Mouse (Mus musculus) stomach, embryonic 14.5 days (tissue): ENCODE measurements at regions not wholly inside any gene's neighbourhood (a gene's known extent, or its start where the extent isn't known, plus 50 kb on each side); places are given as distances from the start of the nearest gene placed in this dataset.

Experiments used
- ATAC-seq: fragments of 200-750 bp; cut with Nextera tagmentation; 2 replicates; pipeline ENCODE4 v1.8.0; 2017; ENCODE audit warnings: low read depth, moderate TSS enrichment; ENCODE audit not compliant: insufficient number of reproducible peaks, insufficient read depth, low FRiP score
- H3K27ac ChIP-seq: fragments of 300-500 bp; sonication (generic); 2 replicates; pipeline ENCODE4 v1.5.1; 2014; ENCODE audit warnings: mild to moderate bottlenecking, low read length, moderate library complexity, mixed read lengths
- H3K27me3 ChIP-seq: fragments of 300-500 bp; sonication (generic); 2 replicates; pipeline ENCODE4 v1.6.1; 2014; ENCODE audit warnings: low read length, control low read depth, mixed read lengths; ENCODE audit not compliant: control insufficient read depth, insufficient read depth
- H3K36me3 ChIP-seq: fragments of 300-500 bp; sonication (generic); 2 replicates; pipeline ENCODE4 v1.6.1; 2014; ENCODE audit warnings: mild to moderate bottlenecking, control low read depth, low read length, moderate library complexity, mixed read lengths; ENCODE audit not compliant: control insufficient read depth, insufficient read depth
- H3K4me1 ChIP-seq: fragments of 300-500 bp; sonication (generic); 2 replicates; pipeline ENCODE4 v1.6.1; 2014; ENCODE audit warnings: low read length, control low read depth, mixed read lengths; ENCODE audit not compliant: control insufficient read depth, insufficient read depth
- H3K4me2 ChIP-seq: fragments of 300-500 bp; sonication (generic); replicated peaks from 2 replicates; pipeline ENCODE4 v1.6.1; 2014; ENCODE audit warnings: low read depth, low read length, control low read depth
- H3K4me3 ChIP-seq: fragments of 300-500 bp; sonication (generic); 2 replicates; pipeline ENCODE4 v1.5.1; 2014; ENCODE audit warnings: low read depth, low read length, control low read depth
- H3K9ac ChIP-seq: fragments of 300-500 bp; sonication (generic); replicated peaks from 2 replicates; pipeline ENCODE4 v1.6.1; 2014; ENCODE audit warnings: low read depth, mild to moderate bottlenecking, control low read depth, low read length, moderate library complexity, mixed read lengths
- H3K9me3 ChIP-seq: fragments of 300-500 bp; sonication (generic); 2 replicates; pipeline ENCODE4 v1.6.1; 2016; ENCODE audit warnings: low read depth, low read length, control low read depth; ENCODE audit not compliant: control insufficient read depth
- WGBS: fragments of 180-500 bp; shearing (Covaris S2); extraction: QIAGEN DNeasy Blood & Tissue Kit; methylation state at CpG from one replicate; pipeline ENCODE4 v1.1.7; 2014; 5-methylcytosine and 5-hydroxymethylcytosine counted together

DNA sequence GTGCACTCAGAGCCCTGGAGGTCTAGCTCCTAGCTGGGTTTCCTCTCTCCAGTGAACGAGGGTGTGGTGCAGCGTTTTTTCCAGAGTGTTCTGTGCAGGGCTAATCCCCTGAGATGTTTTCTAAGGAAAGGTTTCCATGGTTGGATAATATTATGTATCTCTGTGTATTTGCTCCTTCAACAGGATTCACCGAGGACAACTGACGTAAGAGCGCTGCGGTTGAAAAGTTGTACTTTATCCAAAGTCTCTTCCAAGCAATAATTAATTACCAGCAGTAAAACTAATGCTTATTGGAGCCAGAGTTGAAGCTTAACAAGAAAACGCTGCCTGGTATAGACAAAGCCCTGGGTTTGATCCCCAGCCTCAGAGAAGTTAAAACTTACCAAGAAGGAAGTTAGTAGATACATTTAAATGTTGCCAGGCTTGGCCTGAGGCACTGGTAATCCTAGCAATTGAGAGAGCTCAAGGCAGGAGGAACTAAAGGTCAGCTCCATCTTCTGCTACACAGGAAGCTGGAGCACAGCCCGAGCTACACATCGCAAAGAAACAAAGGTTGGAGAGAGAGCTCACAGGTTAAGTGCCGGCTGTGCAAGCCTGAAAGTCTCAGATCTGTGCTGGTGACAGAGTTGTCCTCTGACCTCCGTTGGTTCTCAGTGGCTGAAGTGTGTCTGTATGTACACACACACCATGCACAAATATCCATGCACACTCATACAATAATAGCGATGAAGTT, 51.2 kb upstream of the Rap1b start:
- H3K36me3 ChIP-seq = no peaks in the 10 kb centered on the region

DNA sequence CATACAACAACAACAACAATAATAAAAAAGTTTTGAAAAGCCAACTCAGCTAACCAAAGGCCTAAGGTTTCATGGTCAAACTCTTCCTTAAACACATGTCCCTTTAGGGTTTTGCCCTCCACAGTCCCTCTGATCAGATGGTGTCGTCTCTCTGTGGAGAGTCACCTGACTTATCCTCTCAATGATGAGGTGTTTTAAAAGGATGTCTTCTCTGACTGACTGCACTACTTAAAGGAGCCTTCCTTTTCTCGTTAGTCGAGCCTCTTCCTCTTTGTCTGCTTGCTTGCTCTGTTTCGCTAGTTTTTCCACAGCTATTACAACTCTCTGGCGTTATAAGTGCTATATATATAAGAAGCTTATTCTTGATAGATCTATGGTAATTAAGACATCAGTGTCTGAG, 51.9 kb upstream of the Rap1b start:
- no peaks in the 10 kb centered on the region for H3K4me1 ChIP-seq
- no peak for ATAC-seq

More for the DNA sequence above, 51.2 kb upstream of the Rap1b start:
- ATAC-seq = no peak
- Histone ChIP-seq H3K27ac (no peak overlapping the region), H3K4me2 (no peak overlapping the region), H3K9ac (no peak overlapping the region), H3K9me3 (no peaks in the 10 kb centered on the region), H3K4me1 (no peaks in the 10 kb centered on the region), H3K4me3 (no peak overlapping the region), H3K27me3 (no peaks in the 10 kb centered on the region)
- WGBS = 57% methylated on average over 12 of the region's 12 CpGs

GRCm38 (mm10) chr10:117898391-117898790, 52.6 kb upstream of the Rap1b start:
- ATAC-seq = no peak

More for the DNA sequence above, 51.9 kb upstream of the Rap1b start:
- Histone ChIP-seq H3K4me2 (no peak overlapping the region), H3K36me3 (no peaks in the 10 kb centered on the region), H3K27ac (no peak overlapping the region), H3K9ac (no peak overlapping the region), H3K4me3 (no peak overlapping the region), H3K27me3 (no peaks in the 10 kb centered on the region), H3K9me3 (no peaks in the 10 kb centered on the region)
- WGBS = 83% methylated on average over 5 of the region's 5 CpGs

DNA sequence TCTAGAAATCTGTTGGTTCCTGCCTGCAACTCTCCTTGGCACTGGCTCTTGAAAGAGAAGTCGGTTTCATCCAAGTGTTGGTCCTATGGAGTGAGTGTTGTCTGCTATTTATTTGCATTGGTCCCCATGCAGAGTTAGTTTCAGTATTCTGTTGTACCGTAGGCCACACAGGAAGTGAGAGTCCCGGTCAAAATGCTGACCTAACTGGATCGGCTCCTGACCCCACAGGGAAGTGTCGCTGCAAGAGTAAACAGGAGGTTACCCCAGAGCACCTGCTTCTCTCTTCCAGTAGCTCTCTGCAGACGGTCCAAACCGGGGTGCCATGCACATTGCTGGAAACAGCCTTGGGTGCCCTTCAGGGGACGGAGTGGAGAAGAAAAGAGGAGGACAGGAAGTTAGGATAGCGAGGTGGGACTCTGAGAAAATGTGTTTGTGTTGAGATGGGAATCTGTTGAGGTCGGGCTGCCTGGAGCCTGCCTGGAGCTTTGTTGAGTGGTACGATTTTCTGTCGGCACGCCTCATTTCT, 53.6 kb upstream of the Rap1b start:
- 39% methylated on average over 13 of the region's 13 CpGs for WGBS
- ATAC-seq = no peak
- H3K9me3 ChIP-seq = no peaks in the 10 kb centered on the region
- no peak overlapping the region for H3K4me3 ChIP-seq
- H3K27ac ChIP-seq = no peak overlapping the region
- no peak overlapping the region for H3K9ac ChIP-seq
- no peaks in the 10 kb centered on the region for H3K36me3 ChIP-seq
- no peaks in the 10 kb centered on the region for H3K27me3 ChIP-seq
- H3K4me2 ChIP-seq = no peak overlapping the region
- no peaks in the 10 kb centered on the region for H3K4me1 ChIP-seq

More at GRCm38 (mm10) chr10:117898391-117898790, 52.6 kb upstream of the Rap1b start:
- Histone ChIP-seq H3K27me3 (no peaks in the 10 kb centered on the region), H3K27ac (no peak overlapping the region), H3K4me1 (no peaks in the 10 kb centered on the region), H3K9me3 (no peaks in the 10 kb centered on the region), H3K36me3 (no peaks in the 10 kb centered on the region), H3K4me2 (no peak overlapping the region), H3K9ac (no peak overlapping the region), H3K4me3 (no peak overlapping the region)
- 91% methylated on average over 3 of the region's 3 CpGs for WGBS

- Histone ChIP-seq H3K9ac (0 out of 2 replicates have a peak overlapping the region, but pooled peaks have one; percentile 48), H3K4me3 (peak overlapping the region; percentile 18), H3K4me1 (no peaks in the 10 kb centered on the region), H3K4me2 (peak overlapping the region; percentile 49), H3K9me3 (no peaks in the 10 kb centered on the region), H3K36me3 (no peaks in the 10 kb centered on the region), H3K27ac (peak overlapping the region; percentile 89), H3K27me3 (no peaks in the 10 kb centered on the region)
- 5% methylated on average over 27 of the region's 27 CpGs for WGBS
- ATAC-seq = peak; percentile 73; the same call in 1 of the 2 replicates
Measured at GRCm38 (mm10) chr10:117905666-117906266, 59.9 kb upstream of the Rap1b start.

DNA sequence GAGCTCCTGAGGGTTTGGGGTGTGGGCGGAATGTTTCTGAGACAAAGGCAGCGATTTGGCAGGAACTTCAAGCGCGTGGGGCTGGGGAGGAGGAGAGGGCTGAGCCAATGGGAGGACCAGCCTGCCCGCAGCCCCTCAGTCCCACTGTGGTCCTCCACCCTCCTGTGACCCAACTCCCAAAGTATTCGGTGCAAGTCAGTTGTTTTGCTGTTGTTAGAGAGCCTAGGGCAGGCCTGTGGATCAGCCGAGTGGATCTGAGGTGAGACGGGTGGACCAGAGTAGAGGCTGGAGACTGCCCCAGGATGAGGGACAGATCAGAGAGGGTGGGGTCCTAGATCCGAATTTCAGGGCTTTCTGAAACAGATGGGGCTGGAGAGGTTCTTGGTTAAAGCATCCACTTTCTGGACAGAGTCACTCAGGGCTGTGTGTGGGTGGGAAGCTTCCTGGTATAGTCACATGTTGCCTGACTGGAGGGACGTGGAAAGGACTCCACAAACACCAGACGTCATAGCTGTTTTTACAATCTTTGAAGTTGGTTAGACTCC, 60.5 kb upstream of the Rap1b start:
- WGBS = 12% methylated on average over 11 of the region's 11 CpGs
- H3K9me3 ChIP-seq = no peaks in the 10 kb centered on the region
- no peaks in the 10 kb centered on the region for H3K4me1 ChIP-seq
- H3K27me3 ChIP-seq = no peaks in the 10 kb centered on the region
- peak; percentile 87 for ATAC-seq
- peak overlapping the region; percentile 89 for H3K27ac ChIP-seq
- no peaks in the 10 kb centered on the region for H3K36me3 ChIP-seq
- peak overlapping the region; percentile 48; the same call in 1 of the 2 replicates for H3K9ac ChIP-seq
- H3K4me3 ChIP-seq = peak overlapping the region; percentile 18
- peak overlapping the region; percentile 49 for H3K4me2 ChIP-seq

DNA sequence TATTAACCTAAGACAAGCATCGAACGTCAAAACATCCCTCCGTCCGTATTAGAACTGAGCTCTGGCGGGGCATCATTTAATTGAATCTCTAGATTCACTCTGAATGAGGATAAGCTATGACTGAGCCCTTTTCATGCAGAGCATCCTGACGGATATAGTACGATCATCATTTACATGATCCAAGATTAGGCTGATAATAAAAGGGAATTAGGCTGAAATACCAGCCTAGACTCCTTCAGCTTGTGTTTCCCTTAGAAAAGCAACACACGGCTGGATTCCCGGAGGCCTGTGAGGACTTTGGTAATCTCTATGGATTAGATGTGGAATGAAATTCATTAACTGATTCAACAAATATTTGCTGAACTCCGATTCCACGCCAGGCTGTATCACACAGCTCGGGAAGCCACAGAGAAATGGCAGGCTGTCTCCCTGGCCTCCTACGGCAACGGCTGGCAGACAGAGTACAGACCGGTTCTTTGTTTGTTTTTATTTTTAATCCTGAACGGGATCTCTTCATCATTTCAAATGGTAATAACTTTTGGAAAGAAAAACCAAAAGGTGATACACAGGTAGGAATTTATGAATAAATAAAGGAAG, 62.3 kb upstream of the Rap1b start:
- ATAC-seq = no peak
- H3K36me3 ChIP-seq = no peaks in the 10 kb centered on the region
- H3K4me2 ChIP-seq = no peak overlapping the region
- 61% methylated on average over 16 of the region's 16 CpGs for WGBS
- no peaks in the 10 kb centered on the region for H3K4me1 ChIP-seq
- no peak overlapping the region for H3K27ac ChIP-seq
- no peaks in the 10 kb centered on the region for H3K27me3 ChIP-seq
- H3K9ac ChIP-seq = no peak overlapping the region
- no peaks in the 10 kb centered on the region for H3K9me3 ChIP-seq
- H3K4me3 ChIP-seq = no peak overlapping the region

DNA sequence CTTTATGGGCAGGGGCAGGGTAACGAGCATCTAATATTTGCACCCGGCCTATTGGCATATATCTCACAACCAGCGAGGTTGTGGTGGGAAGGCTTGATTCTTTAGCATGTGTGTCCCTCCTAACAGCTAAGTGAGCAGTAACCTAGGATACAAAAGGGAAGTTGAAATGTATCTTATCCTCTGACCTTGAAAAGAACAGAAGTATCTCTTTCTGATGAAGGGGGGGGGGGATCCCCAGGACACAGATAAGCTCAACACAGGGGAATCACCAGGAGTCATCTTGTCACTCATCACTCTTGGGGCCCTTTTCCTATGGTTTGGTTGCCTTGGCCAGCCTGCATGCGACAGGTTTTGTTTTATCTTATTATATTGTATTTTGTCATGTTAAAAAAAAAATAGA, 63.3 kb upstream of the Rap1b start:
- WGBS = 87% methylated on average over 4 of the region's 4 CpGs

More for the DNA sequence above, 63.3 kb upstream of the Rap1b start:
- Histone ChIP-seq H3K4me3 (no peak overlapping the region), H3K4me2 (no peak overlapping the region), H3K27ac (no peak overlapping the region), H3K9me3 (no peaks in the 10 kb centered on the region), H3K27me3 (no peaks in the 10 kb centered on the region), H3K36me3 (no peaks in the 10 kb centered on the region), H3K4me1 (no peaks in the 10 kb centered on the region), H3K9ac (no peak overlapping the region)
- ATAC-seq = no peak
